Mouse (Mus musculus): Measurements from ENCODE around the gene Ank3.

GRCm38 (mm10) chr10:69616953-69617352 lies 218.4 kb downstream of the Ank3 start:
- TF ChIP-seq CTCF (IDR thresholded peaks at IDR 0.05; ENCODE audit: low read depth) (no peak), EP300 (IDR thresholded peaks at IDR 0.05; ENCODE audit: low read depth) (no peak)

Data from liver, postnatal 0 days (tissue).